Mouse (Mus musculus): ENCODE data around the gene Cenps. TPM values are rescaled to one million over a fixed set of nuclear protein-coding genes. Genes with fewer than 3 reads are reported as not detected.

The Cenps gene
- polyA plus RNA-seq, 1 experiment from 2014 or later: 42.7 TPM

DNA sequence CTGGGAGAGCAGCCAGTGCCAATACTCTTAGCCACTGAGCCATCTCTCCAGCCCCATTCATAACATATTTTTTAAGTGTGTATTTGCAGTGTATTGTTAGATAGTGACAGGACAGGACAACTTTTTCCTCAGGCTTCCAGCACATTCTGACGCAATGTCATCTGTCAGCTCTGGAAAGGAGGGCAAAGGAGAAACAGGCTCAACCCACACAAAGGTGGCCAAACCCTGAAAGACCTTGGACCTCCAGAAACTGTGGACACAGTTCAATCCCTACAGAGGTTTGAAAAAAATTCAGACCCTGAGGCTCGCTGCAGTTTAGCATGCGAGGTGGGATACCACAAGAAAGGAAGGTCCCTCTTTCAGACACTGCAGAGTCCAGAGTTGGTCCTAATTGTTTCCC is 39.5 kb downstream of the Cenps start:
- Histone ChIP-seq H3K9me3 (ENCODE audit: low read depth, low read length) (no peaks in the 10 kb centered on the region), H3K27ac (ENCODE audit: low read depth) (no peak overlapping the region), H3K27me3 (ENCODE audit: insufficient read depth, low read length) (no peaks in the 10 kb centered on the region), H3K4me1 (ENCODE audit: insufficient read depth) (peaks cover 5% of the 10 kb centered on the region; the same call in 1 of the 2 replicates), H3K4me3 (ENCODE audit: low read depth, low read length) (peak overlapping the region; percentile 98; the same call in 1 of the 2 replicates), H3K4me2 (peak overlapping the region; percentile 94), H3K36me3 (ENCODE audit: insufficient read depth) (peaks cover 2% of the 10 kb centered on the region; the same call in 1 of the 2 replicates), H3K9ac (peak overlapping the region; percentile 88)
- ATAC-seq (ENCODE audit: insufficient read depth) (no peak), DNase-seq (no peak)
- TF ChIP-seq CTCF (IDR thresholded peaks at IDR 0.05; ENCODE audit: low read depth): no peak
- WGBS: 80% methylated on average over 3 of the region's 3 CpGs

DNA sequence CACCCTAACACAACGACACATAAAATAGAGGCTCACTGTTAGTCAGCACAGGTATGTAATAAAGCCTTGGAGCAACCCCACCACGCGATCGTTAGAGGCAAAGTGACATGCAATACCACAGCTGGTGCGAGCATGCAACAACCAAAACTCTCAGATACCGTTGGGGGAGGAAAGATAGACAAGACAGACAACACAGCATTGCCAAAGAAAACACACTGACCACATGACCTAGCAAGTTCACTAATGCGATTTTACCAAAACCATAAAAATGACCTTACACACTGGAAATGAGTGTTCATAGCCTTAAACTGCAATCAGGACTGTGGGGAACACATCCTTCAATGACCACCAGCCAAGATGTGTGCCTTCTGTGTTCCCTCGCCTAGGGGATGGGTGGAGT is 46.1 kb downstream of the Cenps start:
- DNase-seq (no peak), ATAC-seq (ENCODE audit: insufficient read depth) (no peak)
- Histone ChIP-seq H3K9ac (no peak overlapping the region), H3K9me3 (ENCODE audit: low read depth, low read length) (no peaks in the 10 kb centered on the region), H3K27ac (ENCODE audit: low read depth) (no peak overlapping the region), H3K4me2 (no peak overlapping the region), H3K36me3 (ENCODE audit: insufficient read depth) (peaks cover 10% of the 10 kb centered on the region; the same call in 1 of the 2 replicates), H3K4me3 (ENCODE audit: low read depth, low read length) (no peak overlapping the region), H3K4me1 (ENCODE audit: insufficient read depth) (no peaks in the 10 kb centered on the region), H3K27me3 (ENCODE audit: insufficient read depth, low read length) (no peaks in the 10 kb centered on the region)
- TF ChIP-seq CTCF (IDR thresholded peaks at IDR 0.05; ENCODE audit: low read depth): no peak
- 77% methylated on average over 8 of the region's 8 CpGs for WGBS

DNA sequence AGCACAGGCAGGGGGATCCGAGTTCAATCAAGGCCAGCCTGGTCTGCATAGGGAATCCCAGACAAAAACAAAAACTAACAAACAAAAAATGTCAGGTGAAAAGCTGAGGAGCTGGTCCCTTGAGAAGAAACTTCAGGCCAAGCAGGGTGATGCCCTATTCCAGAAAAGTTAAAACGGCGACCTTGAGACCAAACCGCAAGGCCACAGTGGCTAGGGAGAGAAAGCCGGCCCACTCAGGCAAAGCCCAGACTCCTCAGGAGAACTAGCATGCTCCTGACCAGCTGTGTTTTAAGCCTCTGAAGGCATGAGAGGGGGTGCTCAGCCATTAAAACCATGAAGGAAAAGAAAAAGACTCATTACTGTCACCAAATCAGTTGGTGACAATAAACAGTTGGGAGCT is 52.0 kb downstream of the Cenps start:
- H3K4me3 ChIP-seq (ENCODE audit: low read depth, low read length): no peak overlapping the region
- H3K9ac ChIP-seq: no peak overlapping the region
- H3K4me1 ChIP-seq (ENCODE audit: insufficient read depth): no peaks in the 10 kb centered on the region; the same call in 1 of the 2 replicates
- H3K36me3 ChIP-seq (ENCODE audit: insufficient read depth): no peaks in the 10 kb centered on the region
- no peak overlapping the region for H3K4me2 ChIP-seq
- no peaks in the 10 kb centered on the region for H3K27me3 ChIP-seq (ENCODE audit: insufficient read depth, low read length)
- ATAC-seq (ENCODE audit: insufficient read depth): no peak
- no peak for TF ChIP-seq CTCF (IDR thresholded peaks at IDR 0.05; ENCODE audit: low read depth)
- DNase-seq: no peak
- 76% methylated on average over 5 of the region's 5 CpGs for WGBS
- no peaks in the 10 kb centered on the region for H3K9me3 ChIP-seq (ENCODE audit: low read depth, low read length)
- no peak overlapping the region for H3K27ac ChIP-seq (ENCODE audit: low read depth)

DNA sequence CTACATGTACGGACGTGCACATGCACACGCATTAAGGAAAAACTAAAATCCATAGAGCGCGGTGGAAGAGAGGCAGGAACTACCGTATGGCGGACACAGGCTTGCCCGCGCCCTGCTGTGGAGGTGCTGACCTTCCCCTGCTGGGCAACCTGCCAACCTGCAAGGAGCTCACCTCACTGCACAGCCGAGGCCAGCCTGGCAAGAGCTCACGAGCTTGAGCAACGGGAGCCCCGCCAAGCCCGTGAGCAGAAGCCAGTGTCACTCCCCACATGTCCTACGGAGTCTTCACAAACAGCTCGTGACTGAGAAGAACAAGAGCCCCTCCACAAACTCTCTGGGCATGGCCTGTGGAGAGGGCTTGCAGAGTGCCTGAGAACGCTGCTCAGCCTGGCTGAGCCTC is 55.9 kb downstream of the Cenps start:
- Histone ChIP-seq H3K9me3 (ENCODE audit: low read depth, low read length) (no peaks in the 10 kb centered on the region), H3K27me3 (ENCODE audit: insufficient read depth, low read length) (no peaks in the 10 kb centered on the region), H3K4me3 (ENCODE audit: low read depth, low read length) (no peak overlapping the region), H3K36me3 (ENCODE audit: insufficient read depth) (no peaks in the 10 kb centered on the region), H3K4me2 (no peak overlapping the region), H3K27ac (ENCODE audit: low read depth) (peak overlapping the region; percentile 52), H3K9ac (no peak overlapping the region), H3K4me1 (ENCODE audit: insufficient read depth) (no peaks in the 10 kb centered on the region; the same call in 1 of the 2 replicates)
- 62% methylated on average over 17 of the region's 17 CpGs for WGBS
- ATAC-seq (ENCODE audit: insufficient read depth) (peak; percentile 77), DNase-seq (peak; percentile 62)
- TF ChIP-seq CTCF (IDR thresholded peaks at IDR 0.05; ENCODE audit: low read depth): no peak

DNA sequence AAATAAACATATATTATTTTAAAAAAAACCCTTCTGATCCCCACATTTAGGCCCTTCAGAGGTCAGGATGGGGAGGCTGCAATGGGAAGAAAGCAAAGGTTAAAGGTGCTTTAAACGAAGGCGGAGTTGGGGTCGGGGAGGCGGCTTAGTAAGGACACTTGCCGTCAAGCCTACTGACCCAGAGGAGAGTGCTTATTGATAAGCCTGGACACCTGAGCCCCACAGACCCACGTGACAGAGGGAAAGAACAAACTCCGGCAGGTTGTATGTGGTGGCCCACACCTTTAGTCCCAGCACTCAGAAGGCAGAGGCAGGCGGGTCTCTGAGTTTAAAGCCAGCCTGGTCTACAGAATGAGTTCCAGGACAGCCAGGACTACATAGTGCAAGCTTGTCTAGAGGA is 57.3 kb downstream of the Cenps start:
- Histone ChIP-seq H3K9ac (no peak overlapping the region), H3K27ac (ENCODE audit: low read depth) (no peak overlapping the region), H3K36me3 (ENCODE audit: insufficient read depth) (peaks cover 6% of the 10 kb centered on the region; the same call in 1 of the 2 replicates), H3K9me3 (ENCODE audit: low read depth, low read length) (no peaks in the 10 kb centered on the region), H3K4me3 (ENCODE audit: low read depth, low read length) (no peak overlapping the region), H3K27me3 (ENCODE audit: insufficient read depth, low read length) (no peaks in the 10 kb centered on the region), H3K4me1 (ENCODE audit: insufficient read depth) (peaks cover 2% of the 10 kb centered on the region; the same call in 1 of the 2 replicates), H3K4me2 (no peak overlapping the region)
- WGBS: 71% methylated on average over 8 of the region's 8 CpGs
- no peak for ATAC-seq (ENCODE audit: insufficient read depth)
- DNase-seq: no peak
- TF ChIP-seq CTCF (IDR thresholded peaks at IDR 0.05; ENCODE audit: low read depth): no peak

DNA sequence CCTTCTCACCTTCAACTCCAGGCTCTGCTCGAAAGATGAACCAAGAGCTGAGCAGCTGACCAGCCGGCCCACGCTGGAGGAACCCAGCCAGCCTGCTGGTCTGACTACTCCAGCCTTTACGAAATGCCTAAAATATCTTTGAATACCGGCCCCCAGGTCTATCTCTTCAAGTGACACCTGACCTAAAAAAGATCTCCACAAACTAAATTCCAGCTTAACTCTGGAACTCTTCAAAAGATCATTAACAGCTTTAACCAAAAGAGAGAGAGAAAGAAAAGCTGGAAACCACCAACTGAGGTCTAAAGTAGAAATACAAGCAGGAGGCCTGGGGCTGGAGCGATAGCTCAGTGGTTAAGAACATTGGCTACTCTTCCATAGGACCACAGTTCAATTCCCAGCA is 57.8 kb downstream of the Cenps start:
- no peak overlapping the region for H3K27ac ChIP-seq (ENCODE audit: low read depth)
- DNase-seq: no peak
- TF ChIP-seq CTCF (IDR thresholded peaks at IDR 0.05; ENCODE audit: low read depth): no peak
- peaks cover 2% of the 10 kb centered on the region; the same call in 1 of the 2 replicates for H3K4me1 ChIP-seq (ENCODE audit: insufficient read depth)
- H3K4me2 ChIP-seq: no peak overlapping the region
- 61% methylated on average over 6 of the region's 6 CpGs for WGBS
- ATAC-seq (ENCODE audit: insufficient read depth): no peak
- no peaks in the 10 kb centered on the region for H3K27me3 ChIP-seq (ENCODE audit: insufficient read depth, low read length)
- H3K4me3 ChIP-seq (ENCODE audit: low read depth, low read length): no peak overlapping the region
- no peak overlapping the region for H3K9ac ChIP-seq
- no peaks in the 10 kb centered on the region for H3K9me3 ChIP-seq (ENCODE audit: low read depth, low read length)
- peaks cover 11% of the 10 kb centered on the region; the same call in 1 of the 2 replicates for H3K36me3 ChIP-seq (ENCODE audit: insufficient read depth)

DNA sequence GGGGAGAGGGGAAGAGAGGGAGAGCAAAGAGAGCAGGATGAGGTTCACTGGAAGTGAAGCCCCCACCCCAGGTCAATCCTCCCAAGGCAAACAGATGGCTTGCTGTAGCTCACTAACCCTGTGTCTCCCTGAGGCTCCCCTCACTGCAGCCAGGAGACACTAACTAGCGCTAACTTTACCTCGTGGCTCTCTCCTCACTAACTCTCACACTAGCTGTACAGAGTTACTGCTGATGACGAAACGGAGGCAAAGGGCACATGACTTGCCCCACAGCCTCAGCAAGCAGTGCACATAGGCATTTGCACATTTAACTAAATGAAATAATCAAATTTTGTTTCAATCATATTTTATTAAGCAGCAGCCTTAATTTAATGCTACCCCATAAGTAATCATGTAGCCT is 59.2 kb downstream of the Cenps start:
- DNase-seq (no peak), ATAC-seq (ENCODE audit: insufficient read depth) (no peak)
- Histone ChIP-seq H3K4me2 (no peak overlapping the region), H3K36me3 (ENCODE audit: insufficient read depth) (peaks cover 14% of the 10 kb centered on the region; the same call in 1 of the 2 replicates), H3K9ac (no peak overlapping the region), H3K4me3 (ENCODE audit: low read depth, low read length) (no peak overlapping the region), H3K27ac (ENCODE audit: low read depth) (no peak overlapping the region), H3K4me1 (ENCODE audit: insufficient read depth) (peaks cover 2% of the 10 kb centered on the region; the same call in 1 of the 2 replicates), H3K9me3 (ENCODE audit: low read depth, low read length) (no peaks in the 10 kb centered on the region), H3K27me3 (ENCODE audit: insufficient read depth, low read length) (no peaks in the 10 kb centered on the region)
- TF ChIP-seq CTCF (IDR thresholded peaks at IDR 0.05; ENCODE audit: low read depth): no peak
- 47% methylated on average over 4 of the region's 4 CpGs for WGBS

Other genes starting within 250 kb of the Cenps start
- 39.6 and 43.7 TPM in 2 replicates for gene Pex14, start 37.8 kb downstream of the Cenps start, polyA plus RNA-seq (2014; fragmentation: Nextera tagmentation; extraction: Ambion mirVana)
- gene Dffa, start 33.5 kb downstream of the Cenps start, polyA plus RNA-seq (2014; fragmentation: Nextera tagmentation; extraction: Ambion mirVana): 26.3 and 29.7 TPM in 2 replicates
- gene Cort, start 10.9 kb downstream of the Cenps start, polyA plus RNA-seq (2014; fragmentation: Nextera tagmentation; extraction: Ambion mirVana): not detected in 2 replicates
- 45.7 and 47.0 TPM in 2 replicates for gene Pgd, start 29.1 kb upstream of the Cenps start, polyA plus RNA-seq (2014; fragmentation: Nextera tagmentation; extraction: Ambion mirVana)
- gene Kif1b, start 170.1 kb upstream of the Cenps start, polyA plus RNA-seq (2014; fragmentation: Nextera tagmentation; extraction: Ambion mirVana): 38.9 and 39.7 TPM in 2 replicates